Comparison of ENCODE assay signal across 8 mouse cellular contexts in genomic region chr7:27674522-27675221, GRCm38 (mm10). TPM values are rescaled to one million over a fixed set of nuclear protein-coding genes. Genes with fewer than 3 reads are reported as not detected.
DNase-seq lines count a peak whose midpoint lies in the region; ATAC-seq and TF ChIP-seq lines count a peak whose summit lies in the region.

Gene Map3k10 (minus strand): TSS chr7:27674598.

- H3K9ac ChIP-seq in CH12.LX (ENCODE audit: insufficient read depth, low read depth): peak within 1 kb of the TSS; percentile 71
- peak within 1 kb of the TSS; percentile 74 for H3K9ac ChIP-seq in forebrain, embryonic 11.5 days (ENCODE audit: low read length)
- peak within 1 kb of the TSS; percentile 82 for H3K9ac ChIP-seq in heart, embryonic 16.5 days (ENCODE audit: low read length)
- H3K9ac ChIP-seq in liver, embryonic 15.5 days: peak within 1 kb of the TSS; percentile 80
- peak within 1 kb of the TSS; percentile 96 for H3K9ac ChIP-seq in neural tube, embryonic 12.5 days

- no peak for TF ChIP-seq EP300 in CH12.LX (IDR thresholded peaks at IDR 0.05; ENCODE audit: low read length)

- in situ Hi-C loops in CH12.LX (cut with MboI; ENCODE audit: low pct_ligation_motif_present, low pct_unique_long_range_greater_than_20kb, low sequenced_read_pairs): no loop called here

- peak; percentile 93 for DNase-seq in CH12.LX (ENCODE audit: extremely low read depth)
- DNase-seq in c-Kit-positive CD71-positive TER-119-negative erythroid progenitor cells, embryonic 14.5 days (ENCODE audit: low read depth): peak; percentile 89
- DNase-seq in forebrain, embryonic 11.5 days (ENCODE audit: low spot score): peak; percentile 95
- DNase-seq in kidney, postnatal 36 days: peak; percentile 94 to 97
- peak; percentile 96 for DNase-seq in telencephalon, adult 2 months (ENCODE audit: low read depth, low spot score)

- dilution Hi-C loops in CH12.LX (cut with MboI; ENCODE audit: extremely low pct_ligation_motif_present, extremely low pct_unique_long_range_greater_than_20kb, low sequenced_read_pairs): no loop called here

- H3K4me1 ChIP-seq in CH12.LX (ENCODE audit: control insufficient read depth in 1 of 2, insufficient read depth in 2 of 2): peaks cover 12 to 38% of the 10 kb centered on the region in 2 experiments
- peaks cover 17% of the 10 kb centered on the region; the same call in 1 of the 2 replicates for H3K4me1 ChIP-seq in forebrain, embryonic 11.5 days (replicated peaks; ENCODE audit: control insufficient read depth, insufficient read depth, low read length)
- H3K4me1 ChIP-seq in heart, embryonic 16.5 days (ENCODE audit: control insufficient read depth, insufficient read depth, low read length): peaks cover 6% of the 10 kb centered on the region
- peaks cover 23% of the 10 kb centered on the region for H3K4me1 ChIP-seq in liver, embryonic 15.5 days (replicated peaks)
- peaks cover 24% of the 10 kb centered on the region for H3K4me1 ChIP-seq in neural tube, embryonic 12.5 days

- ATAC-seq in forebrain, embryonic 11.5 days (replicated peaks; ENCODE audit: low FRiP score): peak; percentile 97
- ATAC-seq in heart, embryonic 16.5 days (replicated peaks; ENCODE audit: extremely low read depth, insufficient read depth, low FRiP score): peak; percentile 96
- peak; percentile 96 for ATAC-seq in liver, embryonic 15.5 days (ENCODE audit: insufficient read depth)
- peak; percentile 97 for ATAC-seq in neural tube, embryonic 12.5 days (ENCODE audit: low FRiP score, low read depth)

- H3K79me2 ChIP-seq in CH12.LX (replicated peaks; ENCODE audit: control insufficient read depth, extremely low read depth, insufficient read depth, poor library complexity, severe bottlenecking): no peaks in the 10 kb centered on the region

- H3K27me3 ChIP-seq in CH12.LX (replicated peaks): no peaks in the 10 kb centered on the region
- H3K27me3 ChIP-seq in forebrain, embryonic 11.5 days (ENCODE audit: control insufficient read depth, insufficient read depth, low read length): no peaks in the 10 kb centered on the region
- no peaks in the 10 kb centered on the region for H3K27me3 ChIP-seq in heart, embryonic 16.5 days (ENCODE audit: control insufficient read depth, insufficient read depth, low read length)
- H3K27me3 ChIP-seq in liver, embryonic 15.5 days: peaks cover 14% of the 10 kb centered on the region
- no peaks in the 10 kb centered on the region for H3K27me3 ChIP-seq in neural tube, embryonic 12.5 days (replicated peaks)

- H3K27ac ChIP-seq in CH12.LX (ENCODE audit: insufficient read depth, low read depth): peak within 1 kb of the TSS; percentile 80
- H3K27ac ChIP-seq in forebrain, embryonic 11.5 days (ENCODE audit: low read depth, low read length): peak within 1 kb of the TSS; percentile 86
- peak within 1 kb of the TSS; percentile 93 for H3K27ac ChIP-seq in heart, embryonic 16.5 days (ENCODE audit: low read length)
- H3K27ac ChIP-seq in liver, embryonic 15.5 days (replicated peaks): peak within 1 kb of the TSS; percentile 80
- peak within 1 kb of the TSS; percentile 65 for H3K27ac ChIP-seq in neural tube, embryonic 12.5 days

- H3K4me3 ChIP-seq in CH12.LX (replicated peaks in 1 of 3; ENCODE audit: low read depth in 2 of 3, low read length in 2 of 3, poor library complexity in 1 of 3): peak within 1 kb of the TSS; percentile 64 to 77 (median 77)
- peak within 1 kb of the TSS; percentile 94 for H3K4me3 ChIP-seq in forebrain, embryonic 11.5 days (ENCODE audit: low read depth, low read length)
- peak within 1 kb of the TSS; percentile 88 for H3K4me3 ChIP-seq in heart, embryonic 16.5 days (ENCODE audit: low read length)
- peak within 1 kb of the TSS; percentile 76 for H3K4me3 ChIP-seq in liver, embryonic 15.5 days (replicated peaks)
- H3K4me3 ChIP-seq in neural tube, embryonic 12.5 days: peak within 1 kb of the TSS; percentile 81

- H3K36me3 ChIP-seq in CH12.LX (replicated peaks in 1 of 2; ENCODE audit: control insufficient read depth in 1 of 2, insufficient read depth in 1 of 2, low read length in 1 of 2): peaks cover 4 to 24% of the 10 kb centered on the region in 2 experiments
- H3K36me3 ChIP-seq in forebrain, embryonic 11.5 days (ENCODE audit: control insufficient read depth, insufficient read depth, low read length): peaks cover 8% of the 10 kb centered on the region; the same call in 1 of the 2 replicates
- H3K36me3 ChIP-seq in heart, embryonic 16.5 days (ENCODE audit: control insufficient read depth, insufficient read depth): peaks cover 4% of the 10 kb centered on the region; the same call in 1 of the 2 replicates
- H3K36me3 ChIP-seq in liver, embryonic 15.5 days (replicated peaks): no peaks in the 10 kb centered on the region
- peaks cover 11% of the 10 kb centered on the region for H3K36me3 ChIP-seq in neural tube, embryonic 12.5 days

- TF ChIP-seq RAD21 in CH12.LX (IDR thresholded peaks at IDR 0.05; ENCODE audit: low read depth, low read length): no peak

- H3K4me2 ChIP-seq in CH12.LX (ENCODE audit: insufficient read depth, low read depth, poor library complexity, severe bottlenecking): peak within 1 kb of the TSS; percentile 98
- peak within 1 kb of the TSS; percentile 91 for H3K4me2 ChIP-seq in forebrain, embryonic 11.5 days (ENCODE audit: low read depth, low read length, severe bottlenecking)
- H3K4me2 ChIP-seq in heart, embryonic 16.5 days (ENCODE audit: low read depth, low read length): peak within 1 kb of the TSS; percentile 99
- H3K4me2 ChIP-seq in liver, embryonic 15.5 days: peak within 1 kb of the TSS; percentile 98
- H3K4me2 ChIP-seq in neural tube, embryonic 12.5 days (replicated peaks): peak within 1 kb of the TSS; percentile 100

- no peaks in the 10 kb centered on the region for H3K9me3 ChIP-seq in CH12.LX (replicated peaks; ENCODE audit: low read length)
- H3K9me3 ChIP-seq in forebrain, embryonic 11.5 days (ENCODE audit: control insufficient read depth, low read length): no peaks in the 10 kb centered on the region
- H3K9me3 ChIP-seq in heart, embryonic 16.5 days (replicated peaks; ENCODE audit: control insufficient read depth, low read length): no peaks in the 10 kb centered on the region
- no peaks in the 10 kb centered on the region for H3K9me3 ChIP-seq in liver, embryonic 15.5 days (replicated peaks)
- no peaks in the 10 kb centered on the region for H3K9me3 ChIP-seq in neural tube, embryonic 12.5 days

- no peak for TF ChIP-seq CTCF in CH12.LX (conservative IDR thresholded peaks at IDR 0.05 in 1 of 2, IDR thresholded peaks at IDR 0.05 in 1 of 2; ENCODE audit: low read depth in 2 of 2, low read length in 2 of 2)

- WGBS in forebrain, embryonic 11.5 days: under 1% methylated on average over 31 of the region's 31 CpGs
- under 1% methylated on average over 29 of the region's 31 CpGs for WGBS in heart, embryonic 16.5 days
- under 1% methylated on average over 31 of the region's 31 CpGs for WGBS in liver, embryonic 15.5 days (ENCODE audit: insufficient replicate concordance)
- under 1% methylated on average over 31 of the region's 31 CpGs for WGBS in neural tube, embryonic 12.5 days

- TF ChIP-seq POLR2A in CH12.LX (IDR thresholded peaks at IDR 0.05; ENCODE audit: low read depth, low read length): peak; percentile 64; the same call in 1 of the 2 replicates

TF ChIP-seq in CH12.LX, 34 proteins besides CTCF, POLR2A, EP300 and RAD21 (continues in another document):
- TF ChIP-seq ETS1 (conservative IDR thresholded peaks at IDR 0.05; ENCODE audit: low read depth, low read length) (no peak), MAX (IDR thresholded peaks at IDR 0.05; ENCODE audit: low read length) (peak; percentile 58; the same call in 1 of the 2 replicates), E2F4 (IDR thresholded peaks at IDR 0.05; ENCODE audit: insufficient replicate concordance, low read depth, low read length) (no peak), MYC (IDR thresholded peaks at IDR 0.05; ENCODE audit: low read depth, low read length) (peak; percentile 94), POLR2AphosphoS2 (IDR thresholded peaks at IDR 0.05; ENCODE audit: low read depth, low read length) (no peak), ZNF384 (IDR thresholded peaks at IDR 0.05; ENCODE audit: low read depth, low read length) (no peak), TBP (conservative IDR thresholded peaks at IDR 0.05; ENCODE audit: low read depth, low read length) (peak; percentile 66; the same call in 1 of the 2 replicates), CHD1 (IDR thresholded peaks at IDR 0.05; ENCODE audit: low read depth, low read length) (no peak), HCFC1 (IDR thresholded peaks at IDR 0.05; ENCODE audit: low read depth, low read length) (peak; percentile 95), RCOR1 (conservative IDR thresholded peaks at IDR 0.05; ENCODE audit: low read depth, low read length) (no peak), MAZ (IDR thresholded peaks at IDR 0.05; ENCODE audit: low read depth, low read length) (peak; percentile 74), UBTF (IDR thresholded peaks at IDR 0.05; ENCODE audit: low read depth, low read length) (no peak), USF1 (IDR thresholded peaks at IDR 0.05; ENCODE audit: low read depth, low read length) (no peak), CHD2 (IDR thresholded peaks at IDR 0.05; ENCODE audit: low read length) (no peak), ELF1 (IDR thresholded peaks at IDR 0.05; ENCODE audit: low read depth, low read length) (peak; percentile 35; the same call in 1 of the 2 replicates), JUND (conservative IDR thresholded peaks at IDR 0.05; ENCODE audit: low read depth, low read length) (no peak), GABPA (IDR thresholded peaks at IDR 0.05; ENCODE audit: insufficient replicate concordance, low read depth, low read length) (peak; percentile 16; the same call in 1 of the 2 replicates), PAX5 (IDR thresholded peaks at IDR 0.05; ENCODE audit: low read length) (no peak), USF2 (conservative IDR thresholded peaks at IDR 0.05; ENCODE audit: low read depth, low read length) (no peak), NRF1 (IDR thresholded peaks at IDR 0.05; ENCODE audit: low read depth, low read length) (peak; percentile 28; the same call in 1 of the 2 replicates), JUN (IDR thresholded peaks at IDR 0.05; ENCODE audit: insufficient read depth, low read depth, low read length) (no peak), ZMIZ1 (IDR thresholded peaks at IDR 0.05; ENCODE audit: low read depth, low read length) (peak; percentile 55; the same call in 1 of the 2 replicates), NELFE (IDR thresholded peaks at IDR 0.05; ENCODE audit: low read depth, low read length) (peak; percentile 16; the same call in 1 of the 2 replicates)

RNA-seq across cellular contexts. Expression of gene Map3k10, which starts in this region (rescaled TPM):
- total RNA-seq in CH12.LX (2012; rRNA removed) (15.0 and 16.7 TPM in 2 replicates), CH12.LX (2014; rRNA removed) (7.2 and 7.8 TPM in 2 replicates)
- 7.6 and 8.2 TPM in 2 replicates for polyA plus RNA-seq in CH12.LX (2012; ENCODE audit: insufficient read length, low read depth)
- polyA plus RNA-seq in forebrain, embryonic 11.5 days (2014; fragmentation: Nextera tagmentation; extraction: Ambion mirVana): 10.3 and 12.5 TPM in 2 replicates
- polyA plus RNA-seq in heart, embryonic 16.5 days (2015; fragmentation: Nextera tagmentation; extraction: Ambion mirVana): 3.5 and 4.2 TPM in 2 replicates
- 1.5 TPM in 2 replicates for polyA plus RNA-seq in liver, embryonic 15.5 days (2015; fragmentation: Nextera tagmentation; extraction: Ambion mirVana)
- polyA plus RNA-seq in neural tube, embryonic 12.5 days (2016; fragmentation: Nextera tagmentation; extraction: Ambion mirVana): 21.1 and 22.2 TPM in 2 replicates

Comparison
In these comparisons a context has a peak if more than half of its experiments do, and no peak if none do; other contexts are left out.
1. Peak in every context shown above with its lines: DNase-seq, ATAC-seq, H3K4me3 ChIP-seq and H3K27ac ChIP-seq.